Mouse (Mus musculus): ENCODE data around the gene Skap1.

The Skap1 gene

DNA sequence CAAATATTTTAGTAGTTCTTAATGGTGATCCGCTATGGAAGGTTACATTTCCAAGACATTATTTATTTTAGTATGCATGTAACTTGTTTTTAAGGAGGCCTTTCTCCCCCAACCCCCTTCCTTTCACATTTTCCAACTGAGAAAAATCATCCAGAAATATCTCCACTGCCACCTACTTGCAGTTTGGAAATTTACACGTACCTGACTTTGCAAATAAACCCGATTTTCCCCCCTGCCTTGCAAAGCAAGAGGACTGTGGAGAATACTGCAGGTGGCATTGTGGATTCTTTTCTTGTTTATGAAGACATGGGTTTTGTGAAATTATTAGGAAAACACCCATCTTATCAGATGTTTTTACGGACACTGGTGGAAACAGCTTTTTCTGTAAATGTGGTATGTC lies 160.0 kb downstream of the Skap1 start:
- DNase-seq (ENCODE audit: low read depth), result no peak

DNA sequence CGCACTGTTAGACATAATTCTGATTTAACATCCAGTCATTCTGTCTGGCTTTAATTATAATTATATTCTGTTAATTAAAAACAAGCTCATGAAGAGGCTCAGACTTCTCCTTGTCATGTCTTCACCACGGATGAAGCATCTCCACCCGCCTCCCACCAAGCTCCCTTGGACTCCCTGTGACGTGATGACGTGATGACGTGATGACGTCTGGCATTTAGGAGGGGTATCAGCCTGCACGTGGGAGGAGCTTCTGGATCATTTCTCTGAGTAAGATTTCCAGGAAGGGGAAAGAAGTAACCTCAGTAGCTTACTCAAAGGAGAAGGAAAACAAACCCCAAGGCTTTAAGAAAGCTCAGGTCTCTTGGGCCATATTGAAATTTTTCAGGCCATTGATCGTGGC lies 165.4 kb downstream of the Skap1 start:
- no peak for DNase-seq (ENCODE audit: low read depth)

DNA sequence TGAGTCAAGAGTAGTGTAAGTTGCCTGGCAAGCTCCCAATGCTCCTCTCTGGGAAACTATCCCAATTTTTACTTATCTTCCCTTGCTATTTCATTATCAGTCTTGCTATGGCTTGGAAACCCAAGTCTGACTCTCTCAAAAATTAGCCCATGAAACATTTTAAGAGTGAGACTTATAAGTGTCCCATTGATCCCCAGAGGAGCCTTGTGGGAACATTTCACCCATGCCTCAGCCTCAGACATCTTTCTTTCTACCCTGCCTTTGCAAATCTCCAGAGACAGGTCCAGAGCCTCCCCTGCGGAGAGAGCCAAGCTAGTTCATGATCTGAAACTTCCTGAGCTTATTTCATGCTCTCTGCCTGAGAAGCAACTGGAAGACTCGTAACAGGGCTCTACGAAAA lies 167.1 kb downstream of the Skap1 start:
- no peak for DNase-seq (ENCODE audit: low read depth)

DNA sequence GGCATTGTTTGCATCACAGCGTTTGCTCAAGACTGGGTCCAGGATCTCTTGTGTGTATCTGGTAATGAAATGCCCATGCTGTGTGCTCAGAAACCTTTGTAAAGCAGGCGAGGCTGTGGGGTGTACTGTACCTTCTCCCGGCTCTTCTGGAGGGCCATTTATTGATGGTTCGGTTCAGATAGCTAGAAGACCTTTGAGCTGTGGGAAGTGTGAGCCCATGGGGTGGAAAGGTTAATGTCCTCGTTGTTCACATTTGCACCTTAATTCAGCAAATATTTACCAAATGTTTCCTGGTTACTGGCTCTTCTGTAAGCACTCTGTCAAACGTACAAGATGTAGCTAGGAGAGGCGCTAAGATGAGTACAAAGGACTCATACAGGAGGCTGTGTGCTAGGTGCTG lies 173.5 kb downstream of the Skap1 start:
- DNase-seq (ENCODE audit: low read depth), result no peak

DNA sequence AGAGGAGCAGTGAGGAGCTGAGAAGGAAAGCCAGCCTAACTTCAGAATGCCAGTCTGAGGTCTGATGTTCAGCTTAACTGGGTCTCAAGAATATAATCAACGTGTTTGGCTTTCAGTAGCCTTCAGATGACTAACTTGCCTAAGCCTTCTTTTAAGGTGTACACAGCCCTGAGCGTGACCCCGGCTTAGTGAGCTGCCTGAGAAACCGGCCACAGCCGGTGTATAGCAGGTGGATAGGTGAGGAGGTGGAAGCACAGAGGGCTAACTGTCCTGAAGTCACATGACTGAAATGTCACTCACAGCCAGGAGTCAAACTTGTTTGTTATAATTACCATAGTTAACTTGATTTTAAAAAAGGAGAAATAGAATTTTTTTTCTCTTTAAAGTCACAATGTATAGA lies 175.4 kb downstream of the Skap1 start:
- no peak for DNase-seq (ENCODE audit: low read depth)

DNA sequence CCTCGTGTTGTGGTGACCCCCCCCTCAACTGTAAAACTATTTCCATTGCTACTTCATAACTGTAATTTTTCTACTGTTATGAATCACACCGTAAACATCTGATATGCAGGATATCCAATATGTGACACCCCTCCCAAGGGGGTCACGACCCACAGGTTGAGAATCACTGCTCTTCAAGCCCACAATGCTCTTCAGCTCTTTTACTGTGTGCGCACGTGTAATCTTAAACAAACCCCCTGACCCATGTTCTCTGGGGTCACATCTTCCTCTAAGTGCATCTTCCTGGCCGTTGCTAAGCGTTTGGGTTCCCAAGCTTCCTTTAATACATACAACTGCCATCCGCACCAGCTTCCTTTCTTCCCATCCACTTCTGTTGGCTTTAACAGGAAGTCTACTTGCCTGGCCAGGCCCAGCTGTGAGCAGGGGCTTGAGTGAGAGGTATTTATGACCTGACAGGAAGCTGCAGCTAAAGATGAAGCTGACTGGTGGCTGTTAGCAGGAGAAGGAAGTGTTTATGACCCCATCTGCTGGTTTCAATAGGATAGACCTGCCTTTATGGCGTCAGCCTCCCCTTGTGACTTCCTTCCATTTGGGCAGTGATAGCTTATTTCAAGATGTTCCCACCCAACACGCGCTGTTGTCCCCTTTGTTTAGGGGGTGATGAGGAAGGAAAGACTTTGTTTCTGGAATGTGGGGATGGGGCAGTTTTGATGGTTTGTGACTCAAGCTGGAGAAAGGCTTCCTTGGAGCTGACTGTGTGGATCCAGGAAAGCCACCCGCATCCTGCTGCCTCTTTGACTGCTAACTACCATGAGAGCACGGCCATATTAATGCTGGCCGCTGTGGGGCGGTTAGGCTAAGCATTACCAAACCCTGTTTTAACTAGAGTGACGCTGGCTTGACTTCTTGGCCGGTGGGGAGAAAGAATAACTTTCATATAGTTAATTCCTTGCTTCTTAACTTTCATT lies 178.1 kb downstream of the Skap1 start:
- DNase-seq (ENCODE audit: low read depth), result no peak

DNA sequence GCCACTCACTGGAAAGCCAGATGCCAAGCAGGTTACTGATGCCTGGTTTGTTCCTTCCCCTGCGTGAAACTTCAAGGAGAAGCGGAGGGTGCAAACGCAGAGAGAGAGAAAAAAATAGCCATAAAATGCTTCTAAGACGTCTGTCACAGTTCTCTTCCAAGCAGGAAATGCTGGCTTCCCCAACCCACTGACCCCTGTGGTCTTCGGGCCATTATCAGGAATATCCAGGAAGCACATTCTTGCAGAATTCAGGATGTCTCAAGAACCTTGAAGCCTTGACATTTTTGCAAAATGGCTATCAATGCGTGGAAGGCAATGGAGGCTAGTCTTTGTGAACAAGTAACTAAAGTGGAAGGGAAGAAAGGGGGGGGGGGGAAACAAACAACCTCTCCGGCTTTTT lies 180.6 kb downstream of the Skap1 start:
- no peak for DNase-seq (ENCODE audit: low read depth)

DNA sequence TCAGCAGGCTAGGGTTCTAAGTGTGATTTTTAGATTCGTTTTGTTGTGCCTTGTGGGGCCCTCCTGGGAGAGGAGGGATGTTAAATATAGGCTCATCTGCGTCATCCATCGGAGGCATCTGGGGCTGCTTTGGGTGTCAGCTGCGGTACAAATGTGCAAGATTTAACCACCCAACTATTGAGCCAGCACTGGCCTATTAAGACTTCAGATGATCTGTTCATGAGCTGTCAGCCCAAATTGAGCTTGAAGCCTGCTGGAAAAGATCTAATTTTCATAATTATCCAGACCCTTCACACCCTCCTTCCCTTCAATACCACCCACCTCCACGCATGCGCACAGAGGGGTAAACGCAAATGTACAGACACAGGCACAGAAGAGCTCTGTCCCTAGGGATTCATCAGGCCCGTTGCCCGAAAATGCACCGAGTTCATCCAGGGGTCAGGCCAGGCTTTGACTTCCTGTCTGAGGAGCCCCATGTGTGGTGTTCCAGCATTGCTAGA lies 181.2 kb downstream of the Skap1 start:
- no peak for DNase-seq (ENCODE audit: low read depth)

DNA sequence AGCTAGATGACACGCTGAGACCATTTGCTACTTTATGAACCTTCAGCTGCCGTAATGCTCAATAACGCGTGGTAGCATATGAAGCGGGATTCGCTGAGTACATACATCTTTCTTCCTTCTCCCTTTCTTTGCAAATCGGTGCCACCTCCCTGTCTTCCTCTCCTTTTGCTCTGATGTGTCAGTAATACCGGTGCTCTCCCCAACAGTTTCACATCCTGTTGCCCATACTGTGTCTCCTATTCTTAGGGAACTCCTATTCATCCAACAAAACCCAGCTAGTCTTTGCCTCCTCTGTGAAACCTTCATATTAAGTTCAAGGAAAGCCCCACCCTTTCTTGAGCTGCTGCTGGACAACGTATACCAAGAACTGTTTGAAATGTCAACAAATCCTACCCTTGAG lies 187.5 kb downstream of the Skap1 start:
- DNase-seq (ENCODE audit: low read depth), result no peak

DNA sequence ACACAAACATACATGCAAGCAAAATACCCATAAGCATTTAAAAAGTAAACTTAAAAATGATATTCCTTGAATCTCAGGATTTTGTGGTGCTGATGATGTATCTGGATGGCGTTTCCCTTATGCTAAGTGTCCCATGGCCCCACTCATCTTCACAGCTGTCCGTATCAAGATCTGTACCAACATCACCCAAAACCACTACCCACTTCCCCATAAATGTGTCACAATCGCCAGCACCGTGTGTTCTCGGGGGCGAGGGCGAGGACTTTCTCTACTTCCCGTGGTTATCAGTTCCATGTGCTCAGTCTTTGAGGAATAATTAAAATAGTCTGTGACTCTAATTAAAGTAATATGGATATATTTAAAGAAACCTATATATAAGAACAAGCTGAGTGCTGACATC lies 189.5 kb downstream of the Skap1 start:
- DNase-seq (ENCODE audit: low read depth), result no peak

DNA sequence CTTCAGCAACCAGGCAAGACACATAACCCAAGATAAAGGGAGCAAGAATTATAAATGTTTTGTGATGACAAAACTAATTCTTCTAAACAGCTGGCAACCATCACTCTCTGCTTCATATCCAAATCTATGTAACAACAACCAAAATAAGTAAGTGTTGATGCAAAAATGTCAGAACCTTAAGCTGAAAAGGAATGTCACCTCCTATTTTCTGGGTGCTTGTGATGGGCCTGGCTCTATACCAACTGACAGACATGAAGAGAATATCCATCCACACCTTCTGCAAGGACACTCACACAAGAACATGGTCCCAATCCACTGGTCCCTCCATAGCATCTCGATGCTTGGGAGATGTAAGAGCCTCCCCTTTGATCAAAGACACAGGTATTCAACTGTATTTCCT lies 194.0 kb downstream of the Skap1 start:
- no peak for DNase-seq (ENCODE audit: low read depth)

DNA sequence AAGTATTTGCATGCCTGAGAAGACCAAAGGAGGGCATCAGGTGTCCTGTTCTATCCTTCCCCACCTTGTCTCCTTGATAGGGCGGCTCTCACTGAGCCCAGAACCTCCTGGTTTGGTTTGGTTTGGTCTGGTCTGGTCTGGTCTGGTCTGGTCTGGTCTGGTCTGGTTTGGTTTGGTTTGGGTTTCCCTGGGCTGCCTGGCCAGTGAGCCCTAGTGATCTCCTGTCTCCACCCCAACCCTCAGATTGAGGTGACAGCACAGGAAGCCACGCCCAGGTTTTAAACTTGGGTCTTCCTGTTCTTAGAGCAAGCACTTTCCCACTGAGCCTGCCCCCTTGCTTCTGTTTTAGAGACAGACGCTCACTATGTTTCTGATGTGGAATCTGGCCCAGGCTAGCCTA lies 202.5 kb downstream of the Skap1 start:
- DNase-seq (ENCODE audit: low read depth), result no peak

DNA sequence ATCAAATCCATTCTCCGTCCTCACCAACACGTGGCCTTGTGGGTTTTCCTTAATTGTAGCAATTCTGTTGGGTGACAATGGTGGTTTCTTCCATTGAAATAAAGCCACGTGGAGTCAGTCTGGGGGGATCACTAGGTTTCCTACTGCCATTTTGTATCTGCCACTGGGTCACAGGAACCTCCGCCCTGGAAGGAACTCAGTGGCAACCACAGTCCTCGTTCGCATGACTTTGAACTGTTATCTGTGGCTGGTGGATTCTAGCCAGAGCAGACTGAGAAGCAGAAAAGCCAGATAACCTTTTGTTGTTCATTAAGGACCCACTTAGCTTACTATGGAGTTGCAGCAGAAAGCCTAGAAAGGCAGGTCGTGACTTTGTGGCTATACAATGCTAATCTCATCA lies 204.0 kb downstream of the Skap1 start:
- DNase-seq (ENCODE audit: low read depth), result no peak

DNA sequence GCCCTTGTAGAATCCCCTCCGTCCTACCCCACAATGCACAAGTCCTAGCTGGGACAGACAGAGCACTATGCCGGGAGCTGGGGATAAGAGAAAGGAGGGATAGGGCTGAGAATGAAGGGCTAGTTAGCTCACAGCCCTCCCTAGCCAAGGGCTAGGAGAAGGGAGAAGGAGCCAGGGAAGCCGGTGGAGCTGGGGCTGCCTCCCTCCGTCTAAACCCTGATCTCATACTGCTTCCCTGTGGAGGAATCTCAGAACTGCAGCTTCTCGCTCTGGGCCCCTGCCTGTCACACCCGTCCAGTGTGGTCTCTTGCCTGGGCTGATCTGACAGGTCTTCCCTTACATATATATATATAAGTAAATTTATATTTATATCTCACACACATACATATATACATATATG lies 209.4 kb downstream of the Skap1 start:
- peak; percentile 6 for DNase-seq (ENCODE audit: low read depth)

DNA sequence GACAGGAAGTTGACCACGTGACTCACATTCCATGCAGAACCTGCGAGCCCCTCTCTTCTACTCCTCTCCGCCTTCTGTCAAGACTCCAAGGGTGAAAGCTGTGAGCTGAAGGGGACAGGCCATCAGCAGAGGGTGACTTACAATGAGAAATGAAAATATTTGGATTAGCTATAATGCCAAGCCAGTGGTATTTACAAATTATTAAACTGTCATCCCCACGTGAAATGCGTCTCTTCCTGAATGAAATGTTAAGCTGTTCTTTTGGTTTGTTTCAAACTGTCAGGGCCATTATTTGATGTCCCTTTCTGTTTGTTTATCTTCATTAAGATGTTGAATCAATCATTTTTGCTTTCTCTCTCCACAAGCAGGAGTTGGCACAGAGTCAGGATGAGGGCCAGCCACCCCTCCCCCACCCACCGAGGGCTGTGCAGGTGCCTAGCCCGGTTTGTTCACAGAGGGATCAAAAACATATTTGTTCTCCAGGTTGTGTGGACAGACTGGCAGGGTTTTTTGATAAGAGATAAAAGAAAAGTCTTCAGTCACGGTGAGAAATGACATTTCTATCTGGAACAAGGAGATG lies 210.5 kb downstream of the Skap1 start:
- no peak for DNase-seq (ENCODE audit: low read depth)

DNA sequence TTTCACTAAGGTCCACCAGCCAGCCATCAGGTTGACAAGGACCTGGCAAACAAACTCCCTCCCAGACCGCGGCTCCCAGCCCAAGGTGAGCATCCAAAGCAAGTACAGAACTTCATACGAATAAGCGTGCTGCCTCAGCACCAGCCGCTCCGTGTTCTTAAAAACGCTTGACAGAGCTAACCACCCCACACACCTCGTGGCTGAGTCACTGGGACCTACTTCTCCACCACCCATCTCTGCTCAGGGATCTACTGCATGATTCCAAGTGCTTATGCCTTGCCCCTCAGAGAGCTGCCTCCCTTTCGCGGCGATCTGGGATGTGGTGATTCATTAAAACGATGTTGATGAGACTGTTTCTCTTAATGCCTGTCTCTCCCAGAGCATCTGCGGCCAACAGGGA lies 213.6 kb downstream of the Skap1 start:
- no peak for DNase-seq (ENCODE audit: low read depth)

DNA sequence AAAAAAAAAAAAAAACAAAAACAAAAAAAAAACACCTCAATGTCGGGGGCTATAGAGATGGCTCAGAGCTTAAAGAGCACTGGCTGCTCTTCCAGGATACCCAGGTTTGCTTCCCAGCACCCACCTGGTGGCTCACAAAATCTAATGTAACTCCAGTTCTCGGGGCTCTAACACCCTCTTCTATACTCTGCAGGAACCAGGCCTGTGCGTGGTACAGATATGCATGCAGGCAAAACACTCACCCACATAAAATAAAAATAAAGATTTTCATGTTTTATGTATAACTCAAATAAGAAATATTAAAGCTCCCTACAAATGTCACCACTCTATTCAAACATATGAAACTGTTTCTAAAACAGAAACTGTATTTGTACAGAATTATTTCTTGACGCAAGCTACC lies 214.6 kb downstream of the Skap1 start:
- DNase-seq (ENCODE audit: low read depth), result no peak

DNA sequence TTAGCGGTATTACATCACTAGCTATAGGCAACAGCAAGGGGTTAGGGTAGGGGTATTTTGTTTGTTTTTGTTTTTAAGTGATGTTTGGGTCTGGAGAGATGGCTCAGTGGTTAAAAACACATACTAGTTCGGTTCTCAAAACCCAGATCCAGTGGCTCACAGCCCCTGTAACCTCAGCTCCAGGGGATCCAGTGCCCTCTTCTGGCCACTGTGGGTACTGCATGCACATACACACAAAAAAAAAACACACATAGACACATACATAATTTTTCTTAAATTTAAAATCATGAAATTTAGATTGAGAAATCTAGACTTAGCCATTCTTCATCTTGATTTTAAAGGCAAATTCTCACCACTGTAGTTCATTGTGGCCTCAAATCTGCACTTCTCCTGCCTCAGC lies 221.0 kb downstream of the Skap1 start:
- no peak for DNase-seq (ENCODE audit: low read depth)

DNA sequence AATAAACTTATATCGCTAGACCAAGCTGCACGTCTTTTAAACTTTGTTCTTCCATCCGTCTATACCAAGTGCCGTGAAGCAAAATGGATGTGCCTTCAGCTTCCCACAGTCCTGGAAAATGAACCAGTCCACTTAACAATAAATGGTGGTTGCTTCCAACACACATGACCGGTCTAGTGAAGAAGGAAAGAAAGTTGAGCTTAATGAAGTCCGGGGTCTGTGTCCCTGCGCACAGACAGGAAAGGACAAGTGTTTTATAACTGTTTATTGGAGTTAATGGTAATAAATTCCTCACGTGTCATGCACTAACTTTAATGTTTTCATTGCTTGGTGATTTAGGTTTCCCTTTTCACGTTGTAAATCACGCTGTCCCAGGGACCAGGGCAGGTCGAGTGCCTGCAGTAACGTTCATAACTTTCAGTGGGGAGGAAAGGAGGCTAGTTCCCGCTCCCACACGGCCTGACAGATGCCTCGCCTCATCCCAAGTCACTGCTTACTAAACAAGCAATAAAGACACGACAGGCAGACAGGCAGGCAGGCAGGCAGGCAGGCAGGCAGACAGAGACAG lies 222.4 kb downstream of the Skap1 start:
- no peak for DNase-seq (ENCODE audit: low read depth)

DNA sequence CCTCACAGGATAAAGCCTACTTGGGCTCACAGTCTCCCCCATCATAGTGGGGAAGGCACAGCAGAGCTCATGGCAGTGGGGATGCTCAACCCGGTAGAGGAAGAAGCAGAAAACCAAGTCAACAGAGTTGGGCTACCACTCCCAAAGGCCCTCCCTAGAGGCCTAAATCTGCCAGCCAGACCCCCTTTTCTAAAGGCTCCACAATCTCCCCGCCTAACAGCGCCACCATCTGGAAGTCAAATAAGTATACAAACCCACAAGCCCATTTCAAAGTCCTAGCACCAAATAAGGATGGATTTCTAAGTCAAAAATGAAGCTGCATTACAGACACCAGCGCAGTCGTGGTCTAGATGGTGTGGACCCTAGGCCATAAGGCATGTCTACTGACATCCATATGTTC lies 227.9 kb downstream of the Skap1 start:
- no peak for DNase-seq (ENCODE audit: low read depth)

DNA sequence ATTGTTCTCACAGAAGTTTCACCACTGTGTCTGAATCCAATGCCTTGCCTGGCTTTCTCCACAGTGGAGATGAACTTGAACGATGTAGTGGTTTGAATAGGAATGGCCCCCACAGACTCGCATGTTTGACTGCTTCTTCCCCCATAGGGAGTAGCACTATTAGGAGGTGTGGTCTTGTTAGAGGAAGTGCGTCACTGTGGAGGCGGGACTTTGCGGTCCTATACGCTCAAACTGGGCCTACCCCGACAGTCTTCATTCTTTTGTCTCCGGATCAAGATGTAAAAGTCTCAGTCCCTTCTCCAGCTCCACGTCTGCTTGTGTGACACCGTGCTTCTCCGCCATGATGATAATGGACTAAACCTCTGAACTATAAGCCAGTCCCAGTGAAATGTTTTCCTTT lies 229.0 kb downstream of the Skap1 start:
- no peak for DNase-seq (ENCODE audit: low read depth)

DNA sequence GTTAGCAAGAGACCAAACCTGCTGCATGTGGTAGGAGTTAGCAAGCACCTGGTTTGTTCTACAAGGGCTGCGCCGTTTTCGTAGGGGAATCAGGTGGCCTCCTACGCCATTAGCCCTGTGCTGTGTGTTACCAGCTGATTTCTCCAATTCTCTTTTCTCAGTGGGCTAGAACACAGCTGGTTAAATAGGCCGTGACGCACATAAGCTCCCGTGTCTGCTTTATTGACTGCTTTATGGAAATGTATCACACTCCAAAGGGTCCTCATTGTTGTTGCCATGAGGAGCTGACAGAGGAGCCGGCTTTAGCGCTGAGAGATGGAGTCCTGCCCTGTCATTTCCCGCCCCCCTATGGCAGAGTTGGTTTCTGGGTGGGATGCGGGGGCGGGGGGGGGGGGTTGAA lies 230.4 kb downstream of the Skap1 start:
- DNase-seq (ENCODE audit: low read depth), result no peak

DNA sequence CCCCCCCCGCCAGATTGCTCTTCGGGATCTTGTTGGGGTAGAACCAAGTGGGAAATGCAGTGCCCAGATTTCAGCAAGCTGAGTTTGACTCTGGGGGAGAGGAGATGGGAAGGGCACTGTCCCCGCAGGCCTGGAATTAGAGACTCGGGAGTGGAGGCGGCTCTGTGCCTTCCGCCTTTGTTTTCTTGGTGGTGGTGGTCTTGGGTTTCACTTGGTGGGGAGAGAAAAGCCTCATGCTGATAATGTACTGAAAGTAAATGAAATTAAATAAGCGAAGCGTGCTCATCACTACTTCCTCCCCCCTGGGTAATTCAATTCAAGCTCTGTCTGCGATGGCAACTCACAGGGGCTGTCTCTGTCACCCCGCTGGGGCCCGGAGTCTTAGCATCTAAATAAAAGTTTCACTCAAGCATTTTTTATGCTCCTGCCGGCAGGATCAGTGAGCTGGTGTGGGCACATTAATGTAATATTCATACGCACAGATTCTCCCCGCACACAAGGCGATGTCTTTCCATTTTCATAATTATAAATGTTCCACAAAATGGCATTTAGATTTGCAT lies 231.9 kb downstream of the Skap1 start:
- no peak for DNase-seq (ENCODE audit: low read depth)

All from fibroblast of lung, adult 2 months (primary cell).